Mouse (Mus musculus): ENCODE results near the gene Zfp493. TPM values are rescaled to one million over a fixed set of nuclear protein-coding genes. Genes with fewer than 3 reads are reported as not detected.
A peak's percentile ranks its signal among the peaks of the same experiment; 100 is the strongest.
"Not testable (repeated sequence)": the region's sequence is repeated elsewhere in the genome, so short reads cannot be mapped to it uniquely, and the experiment has no call there.

Zfp493 gene
- polyA plus RNA-seq (2016; fragmentation: Nextera tagmentation; extraction: Ambion mirVana) = 2.3 and 2.5 TPM in 2 replicates

DNA sequence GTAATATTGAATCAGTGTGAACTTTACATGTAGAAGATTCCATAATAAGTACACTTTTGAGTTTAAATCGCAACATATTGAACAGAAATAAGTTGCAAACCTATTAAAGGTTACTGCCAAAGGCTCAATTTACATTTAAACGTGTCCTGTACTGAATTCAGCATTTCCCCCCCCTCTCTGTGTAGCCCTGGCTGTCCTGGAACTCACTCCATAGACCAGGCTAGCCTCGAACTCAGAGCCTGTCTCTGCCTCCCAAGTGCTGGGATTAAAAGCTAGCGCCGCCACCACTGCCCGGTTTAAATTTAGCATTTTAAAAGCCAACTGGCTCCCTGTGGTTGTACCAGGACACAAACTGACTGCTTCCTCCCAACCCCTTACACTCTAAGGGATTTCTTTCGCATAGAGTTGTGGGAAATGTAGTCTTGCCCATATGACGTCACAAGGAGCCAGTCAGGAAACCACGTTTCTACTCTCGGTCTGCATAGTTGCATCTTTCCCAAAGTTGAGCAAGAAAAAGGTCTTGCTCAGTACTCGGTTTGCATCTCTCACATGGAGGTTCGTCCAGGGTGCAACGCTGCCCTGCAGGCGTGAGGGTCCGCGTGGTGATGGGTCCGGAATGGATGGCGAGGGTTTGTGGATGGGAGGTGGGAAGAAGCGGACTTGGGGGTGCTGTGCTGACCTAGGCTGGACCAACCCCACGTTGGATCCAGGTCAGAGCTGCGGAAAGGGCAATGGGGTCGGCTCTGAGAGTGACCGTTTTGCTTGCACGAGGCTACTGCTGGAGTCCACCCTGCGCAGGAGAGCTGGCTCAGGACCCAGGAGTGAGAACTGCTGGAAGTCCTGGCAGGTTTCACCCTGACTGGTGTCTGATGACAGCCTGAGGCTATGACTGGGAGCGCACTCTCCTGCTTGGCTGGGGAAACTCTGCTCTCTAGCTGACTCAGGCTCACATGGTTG is at the start of gene Zfp493:
Gene Zfp493, plus strand, starts transcription at position 429 of the 957 bp plus-strand sequence.
- H3K27me3 ChIP-seq (ENCODE audit: insufficient read depth, poor library complexity, severe bottlenecking) = no peaks in the 10 kb centered on the region
- peaks cover 10% of the 10 kb centered on the region; the same call in 1 of the 2 replicates for H3K36me3 ChIP-seq
- H3K27ac ChIP-seq = peak within 1 kb of the TSS; percentile 89
- peaks cover 4% of the 10 kb centered on the region; the same call in 1 of the 2 replicates for H3K4me1 ChIP-seq
- WGBS = 7% methylated on average over 26 of the region's 26 CpGs
- H3K4me3 ChIP-seq = peak within 1 kb of the TSS; percentile 75
- DNase-seq (ENCODE audit: low spot score) = peak; percentile 86
- H3K9me3 ChIP-seq = no peaks in the 10 kb centered on the region

DNA sequence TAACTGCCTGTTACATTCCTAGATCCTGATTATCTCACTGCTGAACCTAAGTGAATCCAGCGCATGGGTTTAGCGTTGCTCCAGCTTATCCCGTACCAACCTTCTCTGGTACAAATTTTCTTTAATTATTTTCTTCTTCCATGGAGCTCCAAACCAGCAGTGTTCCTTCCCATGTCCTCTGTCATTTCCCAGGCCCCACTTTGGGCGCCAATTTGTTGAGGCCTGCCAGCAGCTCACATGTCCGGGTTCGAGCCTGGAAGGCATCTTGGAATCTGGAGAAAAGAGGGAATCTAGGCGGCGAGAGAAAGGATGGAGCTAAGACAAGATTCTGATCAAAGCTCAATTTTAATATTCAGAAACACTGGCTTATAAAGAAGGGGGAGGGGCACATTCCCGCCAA is 45.1 kb upstream of the Zfp493 start:
- not testable (repeated sequence) for DNase-seq (ENCODE audit: low spot score); H3K4me3 ChIP-seq
- WGBS = 92% methylated on average over 9 of the region's 9 CpGs

DNA sequence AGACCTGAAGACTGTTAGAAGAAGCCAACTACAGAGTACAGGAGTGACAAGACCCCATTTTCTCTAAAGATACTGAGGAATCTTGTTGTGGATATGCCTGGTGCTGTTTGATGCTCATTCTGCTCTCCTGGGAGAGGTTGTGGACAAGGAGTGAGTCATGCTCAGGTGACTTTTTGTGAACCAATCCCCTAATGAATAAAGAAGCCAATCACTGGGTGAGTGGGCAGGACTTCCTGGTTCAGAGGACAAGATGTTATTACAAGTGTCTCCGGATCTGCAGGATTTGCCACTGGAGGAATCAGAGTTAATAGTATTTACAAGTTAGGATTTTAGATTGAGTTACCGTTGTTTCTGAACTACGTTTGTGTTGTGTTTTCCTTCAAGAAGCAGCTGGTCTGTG is 36.6 kb upstream of the Zfp493 start:
- Histone ChIP-seq H3K9me3 (peaks cover 10% of the 10 kb centered on the region; the same call in 1 of the 2 replicates), H3K4me3 (no peak overlapping the region), H3K36me3 (peaks cover 17% of the 10 kb centered on the region), H3K27me3 (ENCODE audit: insufficient read depth, poor library complexity, severe bottlenecking) (no peaks in the 10 kb centered on the region), H3K27ac (no peak overlapping the region), H3K4me1 (no peaks in the 10 kb centered on the region)
- 84% methylated on average over 3 of the region's 3 CpGs for WGBS
- no peak for DNase-seq (ENCODE audit: low spot score)

More for the DNA sequence above, 45.1 kb upstream of the Zfp493 start:
- not testable (repeated sequence) for H3K4me1 ChIP-seq; H3K36me3 ChIP-seq; H3K27me3 ChIP-seq (ENCODE audit: insufficient read depth, poor library complexity, severe bottlenecking); H3K27ac ChIP-seq
- H3K9me3 ChIP-seq = peaks cover 10% of the 10 kb centered on the region

DNA sequence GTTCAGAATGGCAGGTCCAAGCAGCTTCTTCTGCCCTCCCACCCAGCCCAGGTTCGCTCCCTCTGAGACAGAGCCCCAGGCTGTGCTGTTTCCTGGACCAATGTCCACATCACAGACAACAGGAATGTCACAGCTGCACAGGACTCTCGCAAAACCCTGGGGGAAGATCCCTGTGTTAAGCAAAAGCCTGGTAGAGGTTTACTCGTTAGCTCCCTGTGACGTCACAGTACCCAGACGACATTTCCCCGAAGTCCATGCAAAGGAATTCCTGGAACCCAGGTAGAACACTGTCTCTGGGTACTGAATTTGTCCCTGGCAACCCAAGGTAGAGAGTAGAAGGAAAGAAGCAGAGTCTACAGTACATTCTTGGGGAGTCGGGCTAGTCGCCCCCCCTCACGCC is 35.6 kb upstream of the Zfp493 start:
- Histone ChIP-seq H3K36me3 (peaks cover 27% of the 10 kb centered on the region), H3K4me3 (no peak overlapping the region), H3K9me3 (peaks cover 10% of the 10 kb centered on the region; the same call in 1 of the 2 replicates), H3K27ac (no peak overlapping the region), H3K4me1 (no peaks in the 10 kb centered on the region), H3K27me3 (ENCODE audit: insufficient read depth, poor library complexity, severe bottlenecking) (no peaks in the 10 kb centered on the region)
- 87% methylated on average over 9 of the region's 9 CpGs for WGBS
- no peak for DNase-seq (ENCODE audit: low spot score)

DNA sequence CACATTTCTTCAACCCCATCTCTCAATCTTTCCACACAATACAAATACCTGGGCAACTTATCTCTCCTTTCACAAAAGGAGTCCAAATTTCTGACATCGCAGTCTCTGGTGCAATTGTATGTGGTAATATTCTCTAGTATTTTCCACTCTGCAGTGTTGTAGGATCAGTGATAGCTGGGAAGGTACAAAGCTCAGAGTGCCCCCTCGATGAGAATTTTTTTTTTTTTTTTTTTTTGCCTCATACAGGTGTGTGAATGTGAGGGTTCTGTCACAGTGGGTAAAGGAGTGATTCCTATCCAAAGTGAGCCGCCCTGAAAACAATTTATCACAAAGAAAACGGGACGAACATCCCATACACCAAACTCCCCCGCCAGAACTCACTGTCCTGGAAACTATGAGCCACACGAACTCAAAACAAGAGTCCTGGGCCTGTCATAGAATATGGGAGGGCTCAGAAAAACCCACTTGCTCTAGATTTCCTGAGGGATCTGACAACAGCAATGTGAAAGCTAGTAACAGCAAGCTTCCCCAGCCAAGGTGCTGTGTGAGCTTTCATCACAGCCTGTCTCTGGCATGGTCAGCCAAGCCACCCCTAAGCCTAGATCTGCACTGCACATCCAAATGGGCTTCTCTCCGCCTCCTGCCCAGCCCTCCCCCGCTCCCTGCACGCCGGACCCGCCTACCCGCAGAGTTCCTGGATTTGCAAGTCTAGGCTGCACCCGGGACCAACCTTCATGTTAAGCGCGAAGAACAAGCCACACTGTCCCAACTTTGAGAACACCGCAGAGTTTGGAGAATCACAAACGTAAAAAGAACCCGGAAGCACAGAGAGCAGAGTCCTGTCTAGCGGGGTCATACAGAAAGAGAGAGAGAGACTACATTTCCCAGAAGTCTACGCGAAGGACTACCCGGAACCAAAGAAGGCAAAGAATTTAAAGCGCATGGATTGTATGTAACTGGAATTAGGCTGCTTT is 24.9 kb upstream of the Zfp493 start, which contains the start of gene Zfp85:
Gene Zfp85, minus strand, starts transcription at position 896 of the 974 bp plus-strand sequence.
- 7% methylated on average over 24 of the region's 24 CpGs for WGBS
- no peaks in the 10 kb centered on the region for H3K27me3 ChIP-seq (ENCODE audit: insufficient read depth, poor library complexity, severe bottlenecking)
- DNase-seq (ENCODE audit: low spot score) = peak; percentile 87
- H3K4me1 ChIP-seq = no peaks in the 10 kb centered on the region
- peak within 1 kb of the TSS; percentile 73 for H3K4me3 ChIP-seq
- H3K9me3 ChIP-seq = no peaks in the 10 kb centered on the region
- H3K36me3 ChIP-seq = peaks cover 11% of the 10 kb centered on the region
- peak within 1 kb of the TSS; percentile 88 for H3K27ac ChIP-seq

DNA sequence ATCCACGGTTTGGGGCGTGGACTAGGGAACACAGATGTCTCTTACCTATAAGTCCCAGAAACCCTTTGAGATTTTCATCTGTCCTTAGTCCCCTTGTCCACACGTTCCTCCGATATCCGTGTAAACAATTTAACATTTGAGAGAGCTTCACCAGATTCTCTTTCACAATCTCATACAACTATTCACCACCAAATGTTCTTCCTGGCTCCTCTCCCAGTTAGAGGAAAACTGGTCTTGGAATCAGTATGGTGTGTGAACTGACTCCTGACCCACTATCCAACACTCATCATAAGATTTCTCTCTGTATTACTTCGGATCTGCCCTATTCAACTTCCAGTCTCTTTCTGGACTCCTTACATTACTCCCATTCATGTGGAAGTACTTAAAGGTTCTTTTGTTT is 23.7 kb upstream of the Zfp493 start:
- peaks cover 5% of the 10 kb centered on the region for H3K36me3 ChIP-seq
- H3K27ac ChIP-seq = no peak overlapping the region
- no peaks in the 10 kb centered on the region for H3K27me3 ChIP-seq (ENCODE audit: insufficient read depth, poor library complexity, severe bottlenecking)
- H3K9me3 ChIP-seq = no peaks in the 10 kb centered on the region
- H3K4me1 ChIP-seq = no peaks in the 10 kb centered on the region
- 0 out of 2 replicates have a peak overlapping the region, but pooled peaks have one; percentile 73 for H3K4me3 ChIP-seq
- 79% methylated on average over 6 of the region's 6 CpGs for WGBS
- no peak for DNase-seq (ENCODE audit: low spot score)

DNA sequence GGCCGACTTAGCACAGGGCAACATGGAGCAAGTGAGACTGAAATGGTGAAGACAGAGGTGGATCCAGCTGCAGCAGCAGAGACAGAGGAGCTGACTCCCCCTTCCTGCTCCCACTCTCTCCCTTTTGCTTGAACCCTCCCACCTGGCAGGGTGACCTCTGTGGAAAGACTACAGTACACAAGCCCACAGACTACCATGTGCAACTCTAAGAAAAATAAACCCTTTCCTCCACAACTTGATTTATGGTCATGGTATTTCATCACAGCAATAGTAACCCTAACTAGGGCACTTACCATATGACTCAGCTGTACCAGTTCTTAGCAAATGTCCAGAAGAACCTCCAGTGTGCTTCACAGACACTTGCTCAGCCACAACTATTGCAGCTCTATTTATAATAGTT is 19.5 kb upstream of the Zfp493 start:
- no peak overlapping the region for H3K4me3 ChIP-seq
- no peaks in the 10 kb centered on the region for H3K9me3 ChIP-seq
- no peak for DNase-seq (ENCODE audit: low spot score)
- no peaks in the 10 kb centered on the region for H3K36me3 ChIP-seq
- H3K27ac ChIP-seq = no peak overlapping the region
- 71% methylated on average over 1 of the region's 1 CpGs for WGBS
- no peaks in the 10 kb centered on the region for H3K27me3 ChIP-seq (ENCODE audit: insufficient read depth, poor library complexity, severe bottlenecking)
- H3K4me1 ChIP-seq = no peaks in the 10 kb centered on the region

DNA sequence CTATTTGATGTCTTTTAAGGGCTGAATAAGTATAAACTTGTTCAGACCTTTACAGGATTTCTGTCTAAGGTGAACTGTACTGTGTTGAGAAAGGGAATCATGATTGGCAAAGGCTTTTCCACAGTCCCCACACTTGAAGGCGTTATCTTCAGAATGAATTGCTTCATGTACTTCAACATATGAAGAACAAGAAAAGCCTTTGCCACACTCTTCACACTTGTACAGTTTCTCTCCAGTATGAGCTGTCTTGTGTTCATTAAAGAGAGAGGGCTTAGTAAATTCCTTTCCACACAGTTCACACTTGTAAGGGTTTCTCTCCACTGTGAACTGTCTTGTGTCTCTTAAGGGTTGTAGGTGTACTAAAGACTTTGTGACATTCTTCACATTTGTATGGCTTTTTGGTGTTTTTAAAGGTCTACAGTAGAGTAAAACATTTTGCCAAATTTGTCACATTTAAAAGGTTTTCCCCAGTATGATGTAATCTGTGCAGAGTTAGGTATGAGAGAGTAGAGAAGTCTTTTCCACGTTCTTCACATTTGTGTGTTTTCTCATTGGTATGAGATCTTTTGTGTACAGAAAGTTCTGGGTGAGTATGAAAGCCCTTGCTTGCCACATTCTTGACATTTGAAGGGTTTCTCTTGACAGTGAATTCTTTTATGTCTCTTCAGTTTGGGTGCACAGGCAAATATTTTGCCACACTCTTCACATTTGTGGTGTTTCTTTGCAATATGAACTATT is 16.3 kb upstream of the Zfp493 start:
- no peaks in the 10 kb centered on the region for H3K9me3 ChIP-seq
- no peaks in the 10 kb centered on the region for H3K27me3 ChIP-seq (ENCODE audit: insufficient read depth, poor library complexity, severe bottlenecking)
- no peak for DNase-seq (ENCODE audit: low spot score)
- H3K36me3 ChIP-seq = no peaks in the 10 kb centered on the region
- H3K27ac ChIP-seq = no peak overlapping the region
- no peaks in the 10 kb centered on the region for H3K4me1 ChIP-seq
- WGBS = 76% methylated on average over 2 of the region's 2 CpGs
- H3K4me3 ChIP-seq = no peak overlapping the region

DNA sequence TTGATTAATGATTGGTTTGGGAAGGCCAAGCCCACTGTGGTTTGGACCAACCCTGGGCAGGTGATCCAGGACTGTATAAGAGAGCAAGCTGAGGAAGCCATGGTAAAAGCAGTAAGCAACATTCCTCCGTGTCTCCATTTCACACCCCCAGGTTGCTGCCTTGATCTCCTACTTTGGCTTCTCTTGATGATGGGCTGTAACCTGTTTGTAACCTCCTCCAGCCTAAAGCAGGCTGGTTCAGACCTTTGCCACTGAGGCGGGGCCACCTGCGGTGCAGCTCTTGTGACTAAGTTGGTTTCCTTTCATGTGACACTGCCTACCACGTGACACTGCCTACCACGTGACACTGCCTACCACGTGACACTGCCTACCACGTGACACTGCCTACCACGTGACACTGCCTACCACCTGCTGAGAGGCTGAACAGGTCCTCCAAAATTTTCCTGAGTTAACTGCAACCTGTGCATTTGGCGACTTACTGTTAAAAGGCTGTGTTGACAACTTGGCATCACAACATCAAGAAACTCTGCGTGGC is 12.5 kb downstream of the Zfp493 start:
- 88% methylated on average over 10 of the region's 10 CpGs for whole genome bisulfite sequencing
- Histone ChIP-seq H3K4me3 (no peak overlapping the region), H3K4me1 (no peaks in the 10 kb centered on the region), H3K27me3 (ENCODE audit: insufficient read depth, poor library complexity, severe bottlenecking) (no peaks in the 10 kb centered on the region), H3K27ac (no peak overlapping the region), H3K36me3 (peaks cover 11% of the 10 kb centered on the region), H3K9me3 (no peaks in the 10 kb centered on the region)
- no peak for DNase-seq (ENCODE audit: low spot score)

DNA sequence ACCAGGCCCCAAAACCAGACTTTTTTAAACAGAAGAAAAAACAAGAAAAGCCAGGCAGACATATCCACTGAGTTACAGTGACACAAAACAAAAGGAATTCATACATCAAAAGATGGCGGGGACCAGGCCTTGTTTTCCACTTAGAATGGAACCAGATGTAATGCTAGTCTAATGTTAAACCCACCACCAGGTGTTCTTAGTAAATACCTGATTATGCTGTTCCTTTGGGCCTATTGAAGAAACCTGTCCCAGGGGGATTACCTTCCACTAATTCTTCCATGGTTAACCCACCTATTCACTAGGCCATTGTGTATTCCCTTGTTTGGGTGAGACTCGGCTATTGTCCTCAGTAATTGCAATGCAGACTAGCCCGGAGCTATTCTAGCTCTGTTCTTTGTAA is 19.1 kb downstream of the Zfp493 start:
- H3K27me3 ChIP-seq (ENCODE audit: insufficient read depth, poor library complexity, severe bottlenecking) = no peaks in the 10 kb centered on the region
- DNase-seq (ENCODE audit: low spot score) = no peak
- 85% methylated on average over 3 of the region's 3 CpGs for WGBS
- no peaks in the 10 kb centered on the region for H3K9me3 ChIP-seq
- no peaks in the 10 kb centered on the region for H3K36me3 ChIP-seq
- no peak overlapping the region for H3K27ac ChIP-seq
- no peaks in the 10 kb centered on the region for H3K4me1 ChIP-seq
- no peak overlapping the region for H3K4me3 ChIP-seq

DNA sequence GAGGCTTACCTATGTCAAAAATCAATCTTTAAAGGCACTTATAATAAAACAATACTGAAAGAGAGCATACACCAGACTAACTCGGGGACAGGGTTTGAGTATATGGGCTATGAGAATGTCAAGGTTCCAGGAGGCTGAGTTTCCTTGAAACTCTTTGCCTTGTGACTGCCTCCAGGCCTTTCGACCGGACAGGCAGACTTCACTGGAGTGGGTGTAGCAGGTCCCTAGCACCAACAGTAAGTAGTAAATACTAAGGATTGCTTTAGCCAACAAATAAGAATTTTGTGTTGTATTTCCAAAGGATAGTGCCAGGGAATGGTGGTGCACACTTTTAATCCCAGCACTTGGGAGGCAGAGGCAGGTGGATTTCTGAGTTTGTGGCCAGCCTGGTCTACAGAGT is 19.7 kb downstream of the Zfp493 start:
- 83% methylated on average over 3 of the region's 3 CpGs for WGBS
- H3K9me3 ChIP-seq; H3K27me3 ChIP-seq (ENCODE audit: insufficient read depth, poor library complexity, severe bottlenecking); H3K4me1 ChIP-seq; DNase-seq (ENCODE audit: low spot score); H3K36me3 ChIP-seq; H3K27ac ChIP-seq; H3K4me3 ChIP-seq: not testable (repeated sequence)

DNA sequence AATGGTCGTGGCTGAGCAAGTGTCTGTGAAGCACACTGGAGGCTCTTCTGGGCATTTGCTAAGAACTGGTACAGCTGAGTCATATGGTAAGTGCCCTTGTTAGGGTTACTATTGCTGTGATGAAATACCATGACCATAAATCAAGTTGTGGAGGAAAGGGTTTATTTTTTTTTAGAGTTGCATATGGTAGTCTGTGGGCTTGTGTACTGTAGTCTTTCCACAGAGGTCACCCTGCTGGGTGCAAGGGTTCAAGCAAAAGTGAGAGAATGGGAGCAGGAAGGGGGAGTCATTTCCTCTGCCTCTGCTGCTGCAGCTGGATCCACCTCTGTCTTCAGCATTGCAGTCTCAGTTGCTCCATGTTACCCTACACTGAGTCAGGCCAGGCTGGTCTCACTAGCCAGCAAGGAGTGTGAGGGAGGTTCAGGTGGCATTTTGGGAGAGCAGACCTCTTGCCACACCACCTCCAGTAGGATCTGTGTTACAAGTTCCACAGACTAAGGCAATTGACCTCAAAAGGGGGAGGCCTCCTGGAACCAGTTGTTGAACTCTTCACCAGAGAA is 32.2 kb downstream of the Zfp493 start:
- no peak overlapping the region for H3K27ac ChIP-seq
- 56% methylated on average over 1 of the region's 1 CpGs for WGBS

More for the DNA sequence above, 32.2 kb downstream of the Zfp493 start:
- Histone ChIP-seq H3K9me3 (no peaks in the 10 kb centered on the region), H3K4me3 (no peak overlapping the region), H3K27me3 (ENCODE audit: insufficient read depth, poor library complexity, severe bottlenecking) (no peaks in the 10 kb centered on the region), H3K4me1 (no peaks in the 10 kb centered on the region), H3K36me3 (0 out of 2 replicates have a peak, but pooled peaks cover 3% of the 10 kb centered on the region)
- DNase-seq (ENCODE audit: low spot score) = no peak

Data from heart, embryonic 10.5 days (tissue).